Mouse (Mus musculus) lung, postnatal 0 days (tissue): ENCODE measurements around the gene Anks1. TPM values are rescaled to one million over a fixed set of nuclear protein-coding genes. Genes with fewer than 3 reads are reported as not detected.

ENCODE experiments used
- ATAC-seq: fragments of 200-750 bp; cut with Nextera tagmentation; 2 replicates; pipeline ENCODE4 v1.8.0; 2017; ENCODE audit warnings: moderate library complexity
- DNase-seq: peaks from one replicate; pipeline ENCODE4 v3.0.0-alpha.2; 2016; ENCODE audit warnings: low spot score
- H3K27ac ChIP-seq: fragments of 300-500 bp; sonication (generic); 2 replicates; pipeline ENCODE4 v1.5.1; 2014; ENCODE audit warnings: antibody characterized with exemption, mild to moderate bottlenecking, low read length, mixed read lengths
- H3K27me3 ChIP-seq: fragments of 300-500 bp; sonication (generic); replicated peaks from 2 replicates; pipeline ENCODE4 v1.6.1; 2014; ENCODE audit warnings: low read length, mixed read lengths; ENCODE audit not compliant: insufficient read depth
- H3K36me3 ChIP-seq: fragments of 300-500 bp; sonication (generic); 2 replicates; pipeline ENCODE4 v1.6.1; 2014; ENCODE audit warnings: low read length, mixed read lengths; ENCODE audit not compliant: insufficient read depth
- H3K4me1 ChIP-seq: fragments of 300-500 bp; sonication (generic); 2 replicates; pipeline ENCODE4 v1.6.1; 2014; ENCODE audit warnings: antibody characterized with exemption, low read depth, low read length, mixed read lengths; ENCODE audit not compliant: insufficient read depth
- H3K4me2 ChIP-seq: fragments of 300-500 bp; sonication (generic); replicated peaks from 2 replicates; pipeline ENCODE4 v1.6.1; 2014; ENCODE audit warnings: low read depth, mild to moderate bottlenecking, low read length, moderate library complexity, mixed read lengths
- H3K4me3 ChIP-seq: fragments of 300-500 bp; sonication (generic); 2 replicates; pipeline ENCODE4 v1.5.1; 2014; ENCODE audit warnings: low read depth, low read length
- H3K9ac ChIP-seq: fragments of 300-500 bp; sonication (generic); replicated peaks from 2 replicates; pipeline ENCODE4 v1.6.1; 2014; ENCODE audit warnings: low read depth, mild to moderate bottlenecking
- H3K9me3 ChIP-seq: fragments of 300-500 bp; sonication (generic); 2 replicates; pipeline ENCODE4 v1.6.1; 2016; ENCODE audit warnings: low read length, mixed read lengths
- CTCF ChIP-seq: IDR thresholded peaks from 2 replicates; pipeline ENCODE4 v1.5.1; 2016; ENCODE audit warnings: antibody characterized with exemption, mild to moderate bottlenecking
- EP300 ChIP-seq: IDR thresholded peaks from 2 replicates; pipeline ENCODE4 v1.6.1; 2016; ENCODE audit warnings: antibody characterized with exemption, mild to moderate bottlenecking, control low read depth
- WGBS: fragments of 180-500 bp; shearing (Covaris S2); extraction: QIAGEN DNeasy Blood & Tissue Kit; methylation state at CpG from one replicate; pipeline ENCODE4 v1.1.7; 2014; 5-methylcytosine and 5-hydroxymethylcytosine counted together
- polyA plus RNA-seq: library from polyadenylated mRNA; unstranded; fragments of >200 nt; fragmentation: Nextera tagmentation; extraction: Ambion mirVana; gene quantifications from 2 replicates; pipeline ENCODE4 v1.2.1, GENCODE M21; 2015

Anks1 gene
- 25.4 and 25.5 TPM in 2 replicates for polyA plus RNA-seq

- DNase-seq (peak; percentile 91), ATAC-seq (peak; percentile 87)
- Histone ChIP-seq H3K27ac (peak within 1 kb of the TSS; percentile 93), H3K4me1 (peaks cover 5% of the 10 kb centered on the region), H3K9ac (peak within 1 kb of the TSS; percentile 90), H3K36me3 (no peaks in the 10 kb centered on the region), H3K4me2 (peak within 1 kb of the TSS; percentile 84), H3K9me3 (no peaks in the 10 kb centered on the region), H3K27me3 (no peaks in the 10 kb centered on the region), H3K4me3 (peak within 1 kb of the TSS; percentile 88)
- no peak for TF ChIP-seq CTCF
- TF ChIP-seq EP300, result no peak
- under 1% methylated on average over 50 of the region's 78 CpGs for WGBS
These were observed at the start of gene Anks1 for GRCm38 (mm10) chr17:27908888-27909621. Gene Anks1 (plus strand): TSS chr17:27909306.

DNA sequence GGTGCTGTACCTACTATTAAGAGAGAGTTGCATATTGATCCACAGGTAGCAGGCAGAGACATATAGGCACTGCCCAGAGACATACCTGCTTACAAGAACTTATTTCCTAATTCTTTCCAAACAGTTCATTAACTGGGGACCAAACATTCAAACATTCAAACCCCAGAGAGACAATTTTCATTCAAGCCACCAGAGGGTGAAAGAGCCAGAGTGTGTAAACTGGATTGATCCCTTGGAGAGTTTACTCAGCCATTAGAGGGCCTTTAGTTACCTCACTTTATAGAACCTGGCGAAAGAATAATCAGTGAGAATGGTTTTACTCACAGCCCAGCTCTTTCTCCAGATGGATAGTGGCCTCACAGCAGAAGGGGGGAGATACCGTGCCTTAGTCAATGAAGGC lies 43.6 kb upstream of the Anks1 start:
- Histone ChIP-seq H3K27me3 (no peaks in the 10 kb centered on the region), H3K9me3 (no peaks in the 10 kb centered on the region), H3K4me1 (no peaks in the 10 kb centered on the region), H3K9ac (no peak overlapping the region), H3K4me2 (no peak overlapping the region), H3K4me3 (no peak overlapping the region), H3K36me3 (no peaks in the 10 kb centered on the region), H3K27ac (no peak overlapping the region)
- ATAC-seq (no peak), DNase-seq (peak; percentile 4)
- TF ChIP-seq CTCF (peak; percentile 26; the same call in 1 of the 2 replicates), EP300 (no peak)
- 71% methylated on average over 2 of the region's 2 CpGs for WGBS

DNA sequence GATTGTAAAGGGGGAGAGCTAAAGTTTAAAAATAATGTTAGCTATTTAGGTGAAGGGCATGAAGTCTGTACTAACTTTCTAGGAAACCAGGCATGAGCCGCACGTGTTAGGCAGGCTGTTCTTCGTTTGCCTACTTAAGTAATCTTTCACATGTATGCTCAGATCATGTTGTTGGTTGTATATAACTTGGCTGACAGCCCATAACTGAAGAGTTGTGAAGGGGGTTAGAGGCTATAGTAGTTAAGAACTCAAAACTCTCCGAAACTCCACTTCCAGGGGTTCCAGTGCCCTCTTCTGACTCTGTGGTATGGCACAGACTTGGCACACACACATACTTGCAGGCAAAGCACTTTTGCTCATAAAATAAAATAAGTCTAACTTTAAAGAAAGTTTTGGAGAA lies 42.4 kb upstream of the Anks1 start:
- DNase-seq, result peak; percentile 66

DNA sequence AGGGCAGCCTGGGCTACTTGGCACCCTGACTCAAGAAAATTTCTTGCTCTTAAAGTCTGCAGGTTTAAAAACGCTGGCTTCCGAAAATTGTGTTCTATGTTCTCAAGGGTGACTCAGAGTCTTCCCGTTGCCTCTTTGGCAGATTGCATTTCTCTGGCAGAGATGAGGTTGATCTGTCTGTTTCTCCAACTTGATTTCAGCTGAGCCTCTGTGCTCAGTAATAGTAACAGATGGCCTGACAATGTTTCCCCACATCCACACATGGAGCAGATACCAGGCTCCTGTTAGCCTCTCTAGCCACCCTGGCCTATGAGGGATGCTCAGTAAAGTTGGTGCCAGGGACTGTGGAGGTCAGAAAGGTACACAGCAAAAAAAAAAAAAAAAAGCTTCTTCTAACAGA lies 37.3 kb upstream of the Anks1 start:
- no peak for TF ChIP-seq EP300
- TF ChIP-seq CTCF, result no peak
- ATAC-seq, result no peak
- H3K9me3 ChIP-seq, result no peaks in the 10 kb centered on the region
- H3K27me3 ChIP-seq, result no peaks in the 10 kb centered on the region
- no peak overlapping the region for H3K9ac ChIP-seq
- no peak overlapping the region for H3K4me3 ChIP-seq
- no peaks in the 10 kb centered on the region for H3K4me1 ChIP-seq
- H3K27ac ChIP-seq, result no peak overlapping the region
- H3K36me3 ChIP-seq, result no peaks in the 10 kb centered on the region
- H3K4me2 ChIP-seq, result no peak overlapping the region
- WGBS, result 87% methylated on average over 3 of the region's 3 CpGs
- DNase-seq, result no peak

More for the DNA sequence above, 42.4 kb upstream of the Anks1 start:
- Histone ChIP-seq H3K4me1 (no peaks in the 10 kb centered on the region), H3K9ac (no peak overlapping the region), H3K27me3 (no peaks in the 10 kb centered on the region), H3K27ac (no peak overlapping the region), H3K4me3 (no peak overlapping the region), H3K4me2 (no peak overlapping the region), H3K36me3 (no peaks in the 10 kb centered on the region), H3K9me3 (no peaks in the 10 kb centered on the region)
- no peak for TF ChIP-seq CTCF
- TF ChIP-seq EP300, result no peak
- whole genome bisulfite sequencing, result 39% methylated on average over 4 of the region's 4 CpGs
- peak; percentile 82 for ATAC-seq

DNA sequence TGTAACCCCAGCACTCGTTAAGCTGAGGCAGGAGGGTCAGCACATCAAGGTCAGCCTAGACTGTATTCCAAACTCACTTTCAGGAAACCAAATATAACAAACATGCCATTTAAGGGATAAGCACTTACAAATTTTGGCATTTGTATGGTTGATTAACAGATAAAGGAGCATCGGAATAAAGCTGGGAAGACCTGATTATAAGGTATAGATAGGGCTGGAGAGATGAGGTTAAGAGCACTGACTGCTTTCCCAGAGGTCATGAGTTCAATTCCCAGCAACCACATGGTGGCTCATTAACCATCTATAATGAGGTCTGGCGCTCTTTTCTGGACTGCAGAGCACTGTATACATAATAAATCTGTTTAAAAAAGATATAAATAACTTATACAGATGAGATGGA lies 35.5 kb upstream of the Anks1 start:
- Histone ChIP-seq H3K27me3 (no peaks in the 10 kb centered on the region), H3K4me1 (no peaks in the 10 kb centered on the region), H3K9ac (no peak overlapping the region), H3K27ac (no peak overlapping the region), H3K36me3 (no peaks in the 10 kb centered on the region), H3K4me3 (no peak overlapping the region), H3K4me2 (no peak overlapping the region), H3K9me3 (no peaks in the 10 kb centered on the region)
- no peak for TF ChIP-seq EP300
- no peak for TF ChIP-seq CTCF
- DNase-seq, result no peak
- 58% methylated on average over 3 of the region's 3 CpGs for WGBS
- ATAC-seq, result no peak

- TF ChIP-seq EP300, result no peak
- no peak for TF ChIP-seq CTCF
- Histone ChIP-seq H3K4me3 (no peak overlapping the region), H3K4me2 (no peak overlapping the region), H3K4me1 (no peaks in the 10 kb centered on the region), H3K36me3 (no peaks in the 10 kb centered on the region), H3K9me3 (no peaks in the 10 kb centered on the region), H3K9ac (no peak overlapping the region), H3K27ac (no peak overlapping the region), H3K27me3 (no peaks in the 10 kb centered on the region)
- DNase-seq (no peak), ATAC-seq (no peak)
- 60% methylated on average over 5 of the region's 5 CpGs for WGBS
These were observed 34.6 kb upstream of the Anks1 start for GRCm38 (mm10) chr17:27874510-27874909.
